Mouse (Mus musculus) gastrocnemius, adult 8-10 months (tissue): ENCODE measurements around the gene Kalrn. TPM values are rescaled to one million over a fixed set of nuclear protein-coding genes. Genes with fewer than 3 reads are reported as not detected.

ENCODE experiments used
- DNase-seq, 2 experiments: peaks; one replicate each; pipeline ENCODE4 v3.0.0; 2022; ENCODE audit warnings: low spot score in 2 of 2
- total RNA-seq, 4 experiments: library from RNA; stranded (reverse); gene quantifications; 2 replicates each; pipeline ENCODE4 v1.2.4; 2022

Kalrn gene
- total RNA-seq, 4 experiments from 2014 or later: 19.2 to 20.8 (median 19.9) TPM

DNA sequence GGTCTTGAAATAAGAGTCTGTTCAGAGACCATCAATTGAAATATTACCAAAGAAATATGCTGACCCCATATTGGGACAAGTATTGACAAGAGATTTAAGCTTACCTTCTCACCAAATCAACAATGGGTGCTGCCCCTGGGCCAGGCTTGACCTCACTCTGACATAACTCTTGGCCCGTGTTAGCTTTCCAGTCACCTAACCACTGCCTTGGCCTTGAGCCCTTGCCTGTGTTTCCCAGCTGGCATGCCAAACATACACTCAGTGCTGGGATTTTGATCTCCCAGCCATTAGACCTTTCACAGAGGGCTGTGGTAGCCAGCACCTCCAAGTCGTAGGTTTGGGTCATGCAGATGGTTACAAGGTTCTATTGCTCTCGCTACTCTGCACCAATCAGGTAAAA, 308.7 kb downstream of the Kalrn start:
- DNase-seq: no peak

DNA sequence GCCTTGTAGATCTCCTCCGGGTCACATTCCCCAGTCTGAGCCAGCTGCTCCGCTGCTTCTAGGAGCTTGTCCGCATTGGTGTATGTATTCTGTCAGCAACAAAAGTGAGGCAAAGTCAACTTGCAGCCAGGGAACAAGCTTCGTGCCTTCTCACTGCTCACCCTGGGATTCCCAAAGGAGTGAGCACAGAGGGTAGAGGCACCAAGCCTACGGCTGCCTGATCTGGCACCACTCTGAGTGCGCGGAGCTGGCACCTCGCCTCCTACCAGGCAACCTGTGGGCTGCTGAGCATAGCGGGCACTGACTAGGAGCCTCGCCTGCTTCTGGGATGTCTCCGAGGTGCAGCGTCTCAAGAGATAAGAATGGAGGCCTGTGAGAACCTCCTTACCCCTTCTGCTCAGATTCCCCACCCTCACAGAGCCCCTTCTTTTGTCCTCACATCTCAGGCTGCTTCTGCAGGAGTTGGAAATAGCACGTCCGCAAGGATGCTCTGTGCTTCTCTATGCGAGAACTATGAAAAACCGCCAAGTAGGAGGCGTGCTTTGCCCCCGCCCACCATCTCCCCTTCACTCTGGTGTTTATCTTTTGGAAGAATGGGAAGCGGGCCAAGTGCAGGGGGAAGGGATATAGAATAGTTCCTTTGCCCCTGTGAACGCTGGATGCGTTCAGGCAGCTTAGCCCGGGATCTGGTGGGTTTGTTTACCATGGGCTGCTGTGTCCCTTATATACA, 310.4 kb downstream of the Kalrn start:
- no peak for DNase-seq

DNA sequence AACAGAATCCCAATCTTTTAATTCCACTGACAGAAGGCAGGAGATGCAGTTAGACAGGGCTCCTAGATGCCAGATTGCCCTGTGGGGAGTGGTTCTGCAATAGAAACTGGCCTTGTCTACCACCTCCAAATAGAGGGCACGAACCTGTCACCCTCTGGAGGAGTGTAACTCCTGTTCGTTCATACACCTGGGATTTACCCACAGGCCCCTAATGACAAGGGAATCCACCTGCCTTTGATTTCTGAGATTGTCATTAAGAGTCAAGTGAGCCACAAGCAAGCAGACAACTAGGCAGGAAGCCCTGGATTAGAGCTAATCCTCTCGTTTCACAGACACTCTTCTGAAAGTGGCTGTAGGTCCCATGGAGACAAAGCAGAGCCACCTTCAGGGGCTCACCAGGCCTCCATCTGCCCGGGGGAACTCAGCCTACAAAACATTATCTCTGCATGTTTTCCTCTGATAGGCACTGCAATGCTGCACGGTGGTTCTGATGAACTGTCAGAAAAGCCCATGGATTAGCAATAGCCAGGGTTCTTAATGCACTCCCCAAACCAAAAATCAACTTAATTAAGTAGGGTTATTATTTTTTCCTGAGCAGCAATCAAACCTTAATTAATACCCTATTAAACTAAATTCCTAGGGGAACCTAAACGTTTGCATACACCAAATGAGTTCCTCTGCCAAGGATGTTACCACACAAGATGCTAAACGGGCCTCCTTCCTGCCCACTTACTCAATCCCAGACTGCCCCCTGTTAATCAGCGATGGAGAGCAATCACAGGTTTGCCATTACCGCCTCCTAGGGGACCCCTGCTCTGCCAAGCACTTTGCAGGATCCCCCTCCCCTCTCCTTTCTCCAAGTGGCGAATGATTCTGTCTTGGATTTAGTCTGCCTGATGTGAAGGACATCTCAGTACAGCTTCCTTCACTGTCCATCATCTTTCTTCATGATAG, 312.1 kb downstream of the Kalrn start:
- no peak for DNase-seq

DNA sequence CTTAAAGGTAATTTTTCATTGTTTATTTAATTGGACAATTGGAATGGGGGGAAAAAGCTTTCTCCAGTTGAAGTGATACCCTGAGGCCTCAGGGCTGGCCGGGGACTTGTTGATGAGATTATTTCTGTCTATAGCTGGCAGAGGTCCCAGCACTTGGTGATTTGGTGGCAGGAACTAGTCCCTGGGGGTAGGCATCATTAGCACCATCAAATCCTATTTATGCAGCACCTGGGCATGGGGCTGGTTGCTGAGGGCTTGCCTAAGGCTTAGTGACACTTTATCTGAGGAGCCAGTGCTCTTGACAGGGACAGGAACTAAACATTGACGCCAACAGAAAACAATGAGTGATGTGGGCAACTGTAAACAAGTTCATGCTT, 318.7 kb downstream of the Kalrn start:
- DNase-seq: no peak

DNA sequence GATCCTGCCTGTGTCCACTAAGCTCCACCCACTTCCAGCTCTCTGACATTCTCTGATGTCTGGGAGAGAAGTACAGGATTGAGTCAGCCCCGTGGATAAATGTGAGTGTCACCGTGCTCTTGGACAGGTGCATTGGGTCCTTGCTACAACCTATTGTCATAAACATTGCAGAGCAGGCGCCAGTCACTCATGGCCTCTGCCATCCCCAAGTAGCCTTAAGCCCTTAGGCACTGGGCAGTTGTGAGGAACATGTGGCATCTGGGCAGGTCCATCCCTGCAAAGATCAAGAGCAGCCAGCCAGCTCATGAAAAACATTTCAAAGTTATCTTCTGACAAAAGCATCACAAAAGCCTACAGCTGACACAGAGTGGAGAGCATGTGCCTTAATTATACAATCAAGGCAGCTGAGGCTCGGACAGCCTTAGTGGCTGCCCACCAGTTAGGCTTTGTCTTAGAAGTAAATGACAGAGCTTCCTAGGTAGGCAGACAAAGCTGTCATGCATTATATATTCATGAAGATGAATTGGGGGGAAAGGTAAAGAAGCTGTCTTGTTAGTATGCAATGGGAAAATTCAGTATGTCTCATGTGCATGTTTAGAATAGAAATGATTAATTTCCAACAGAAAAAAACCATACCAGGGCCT, 319.2 kb downstream of the Kalrn start:
- DNase-seq: no peak

DNA sequence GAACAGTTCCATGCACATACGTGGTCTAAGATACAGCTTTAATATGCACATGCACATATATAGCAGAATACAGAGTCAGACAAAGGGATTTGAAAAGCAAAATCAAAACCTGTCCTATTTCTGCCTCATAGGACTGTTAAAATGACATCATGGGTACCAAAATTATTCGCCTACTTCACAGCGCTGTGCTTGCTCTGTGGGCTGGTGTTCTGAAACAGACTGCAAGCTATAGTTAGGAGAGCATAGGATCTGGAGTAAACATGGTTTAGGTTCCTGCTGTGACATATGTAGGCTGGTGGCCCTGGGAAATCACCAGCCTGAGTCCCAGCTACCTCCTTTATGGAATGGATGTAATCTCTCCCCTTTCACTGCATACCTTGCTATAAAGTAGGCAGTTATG, 320.7 kb downstream of the Kalrn start:
- DNase-seq: no peak

DNA sequence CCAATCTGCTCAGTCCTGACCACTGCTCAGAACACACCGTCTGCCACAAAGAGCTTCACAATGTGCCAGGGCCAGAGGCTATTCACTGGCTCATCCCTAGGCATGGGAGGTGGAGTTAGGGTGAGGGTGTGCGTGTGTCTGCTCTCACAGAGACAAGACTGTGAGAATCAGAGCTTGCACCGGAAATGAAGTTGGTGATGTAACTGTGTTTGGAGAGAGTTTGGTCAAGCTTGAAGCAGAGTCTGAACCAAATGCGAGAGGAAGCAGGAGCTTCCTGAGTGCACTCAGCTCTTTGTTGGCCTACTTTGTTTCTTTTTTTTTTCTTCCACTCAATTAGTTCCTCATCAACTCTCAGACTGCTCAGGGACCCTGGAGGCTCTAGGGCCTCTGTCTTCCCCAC, 325.1 kb downstream of the Kalrn start:
- DNase-seq: no peak

DNA sequence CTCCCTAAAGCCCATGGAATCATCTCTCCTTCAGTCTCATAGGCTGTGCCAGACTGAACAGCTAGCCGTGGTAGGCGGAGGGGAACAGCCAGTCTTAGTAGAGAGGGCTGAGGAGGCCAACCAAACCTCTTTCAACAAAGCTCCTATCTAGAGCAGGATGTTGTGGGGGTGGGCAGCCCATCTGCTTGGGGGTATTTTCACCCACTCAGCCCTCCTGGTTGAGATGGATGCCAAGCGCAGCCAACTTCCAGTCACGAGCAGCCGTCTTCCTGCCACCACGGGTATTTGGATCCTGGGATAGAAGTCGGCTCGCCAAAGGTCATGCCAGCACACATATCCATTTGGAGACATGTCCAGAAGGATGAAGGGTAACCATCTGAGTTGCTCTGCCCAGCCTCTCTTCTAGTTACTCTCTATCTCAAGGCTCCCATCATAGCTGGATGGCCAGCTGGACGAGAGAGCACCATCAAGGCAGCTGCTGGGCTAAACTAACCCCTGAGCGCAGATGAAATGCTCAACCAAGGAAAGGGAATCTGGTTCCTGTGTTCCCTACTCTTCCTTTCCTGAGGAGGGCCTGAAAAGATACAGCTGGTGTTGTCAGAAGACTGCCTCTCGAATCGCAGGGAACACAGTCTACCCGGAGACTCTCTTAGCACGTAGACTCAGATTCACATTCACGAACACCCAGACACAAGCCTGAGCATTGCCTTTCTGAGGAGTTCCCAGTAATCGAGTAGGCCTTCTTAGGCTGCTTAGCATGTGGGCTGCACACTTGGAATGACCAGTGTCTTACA, 331.2 kb downstream of the Kalrn start:
- no peak for DNase-seq

DNA sequence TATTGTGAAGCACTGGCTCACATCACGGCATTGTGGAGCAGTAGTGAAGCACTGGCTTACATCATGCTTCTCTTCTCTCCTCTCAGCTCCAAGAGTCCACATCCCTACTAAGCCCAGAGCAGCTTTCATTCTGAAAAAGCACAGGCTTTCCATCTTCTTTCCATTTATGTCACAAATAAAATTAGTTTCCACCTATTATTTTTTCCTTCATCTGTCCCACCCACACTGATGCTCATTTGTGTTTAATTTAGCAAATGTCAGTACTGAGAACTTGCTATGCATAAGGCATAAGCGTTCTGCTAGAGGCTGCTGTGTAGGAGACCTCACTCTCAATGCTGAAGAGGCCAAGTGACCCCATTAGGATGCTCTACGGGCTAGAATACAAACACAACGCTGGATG, 333.7 kb downstream of the Kalrn start:
- no peak for DNase-seq

DNA sequence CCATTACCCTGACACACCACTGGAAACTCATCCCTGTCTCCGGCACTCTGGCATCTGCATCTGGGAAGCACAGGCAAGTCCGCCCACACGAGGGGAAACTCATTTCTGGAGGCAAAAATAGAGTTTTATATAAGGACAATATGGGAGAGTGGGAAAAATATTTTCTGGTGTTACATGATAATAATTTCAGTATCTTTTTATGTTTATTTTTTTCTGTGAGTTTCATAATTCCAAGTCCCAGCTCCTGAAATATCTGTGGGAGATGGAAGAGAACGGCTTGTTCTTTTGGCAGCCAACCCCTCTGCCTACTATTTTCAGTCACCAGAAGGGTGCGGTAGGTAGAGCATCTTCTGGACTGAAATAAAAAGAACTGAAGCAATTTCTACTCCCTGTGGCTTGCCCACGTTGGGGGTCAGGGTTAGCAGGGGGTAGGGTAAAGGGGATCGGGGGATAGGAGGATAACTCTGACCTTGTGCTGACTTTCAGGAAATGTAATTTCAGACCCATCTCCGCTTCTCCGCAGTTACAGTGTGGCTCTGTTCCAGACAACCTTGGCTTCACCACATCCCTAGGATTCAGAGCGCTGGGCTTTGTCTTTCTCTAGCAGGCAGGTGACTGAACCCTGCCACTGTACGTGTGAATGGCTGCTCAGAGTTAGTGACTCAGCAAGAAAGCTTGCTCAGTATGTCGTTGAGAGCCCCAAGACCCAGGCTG, 336.3 kb downstream of the Kalrn start:
- no peak for DNase-seq

DNA sequence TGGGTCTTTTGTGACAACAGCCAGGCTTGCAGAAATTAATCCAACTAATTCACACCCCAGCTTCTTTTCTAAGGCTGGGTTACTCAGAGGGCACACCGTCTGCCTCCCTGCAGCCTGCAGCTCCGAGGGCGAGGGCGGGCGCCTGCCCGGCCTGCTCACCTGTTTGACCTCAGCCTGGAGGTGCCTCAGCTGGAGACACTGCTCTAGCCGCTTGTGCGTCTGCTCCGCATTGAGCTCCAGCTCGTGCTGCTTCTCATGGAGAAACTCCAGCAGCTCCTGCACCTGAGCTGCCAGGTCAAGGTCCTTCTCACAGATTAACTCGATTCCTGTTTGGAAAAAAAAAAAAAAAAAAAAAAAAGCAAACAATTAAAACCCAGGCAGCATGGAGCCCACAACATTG, 338.2 kb downstream of the Kalrn start:
- no peak for DNase-seq

DNA sequence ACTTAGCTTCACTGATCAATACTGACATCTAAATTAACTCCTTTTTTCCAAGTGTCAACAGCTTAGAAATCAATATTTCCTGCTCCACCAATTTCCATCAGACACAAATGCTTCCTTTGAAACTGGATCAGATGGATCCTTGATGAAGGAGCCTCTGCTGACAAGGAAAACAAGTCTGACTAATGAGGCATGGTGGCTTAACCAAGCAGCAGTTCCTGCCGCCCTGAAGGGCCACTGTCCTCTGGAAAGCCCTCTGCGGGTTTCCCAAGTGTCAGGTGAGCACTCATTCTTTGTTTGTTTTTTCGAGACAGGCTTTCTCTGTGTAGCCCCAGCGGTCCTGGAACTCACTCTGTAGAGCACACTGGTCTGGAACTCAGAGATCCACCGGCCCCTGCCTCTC, 341.4 kb downstream of the Kalrn start:
- no peak for DNase-seq

DNA sequence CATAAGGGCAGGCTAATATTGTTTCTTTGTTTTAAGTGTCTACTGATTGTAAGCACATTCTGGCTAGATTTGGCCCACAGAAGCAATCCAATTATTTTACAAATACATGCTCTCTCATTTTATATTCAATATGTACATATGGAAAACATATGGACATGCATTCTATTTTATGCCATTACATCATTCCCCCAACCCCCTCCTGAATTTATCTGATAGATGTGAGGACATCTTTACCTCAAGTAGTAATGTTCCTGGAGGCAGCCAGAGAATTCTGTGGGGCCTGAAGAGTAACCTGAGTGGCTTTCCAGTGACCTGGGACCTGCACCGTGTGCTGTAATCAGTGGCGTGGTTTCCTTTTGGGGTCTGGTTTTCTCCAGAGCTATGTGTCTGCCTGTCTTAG, 342.2 kb downstream of the Kalrn start:
- no peak for DNase-seq

DNA sequence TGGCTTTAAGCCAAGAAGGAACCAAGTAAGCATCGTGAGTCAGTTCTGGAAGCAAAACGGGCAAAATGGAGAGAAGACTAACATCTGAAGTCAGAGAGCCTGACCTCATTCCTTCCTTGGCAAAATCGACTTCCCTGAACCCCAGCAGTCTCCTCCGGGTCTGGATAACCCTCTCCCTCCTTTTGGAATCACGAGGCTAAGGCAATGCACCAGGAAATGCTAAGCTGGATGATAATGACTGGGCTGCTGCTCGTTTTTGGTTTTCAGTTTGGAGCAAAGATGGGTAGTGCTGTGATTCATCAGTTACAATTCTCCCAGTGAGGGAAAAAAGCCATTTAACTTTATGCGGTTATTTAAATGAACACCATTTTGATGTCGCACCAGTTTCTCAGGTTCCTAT, 344.0 kb downstream of the Kalrn start:
- DNase-seq: no peak

DNA sequence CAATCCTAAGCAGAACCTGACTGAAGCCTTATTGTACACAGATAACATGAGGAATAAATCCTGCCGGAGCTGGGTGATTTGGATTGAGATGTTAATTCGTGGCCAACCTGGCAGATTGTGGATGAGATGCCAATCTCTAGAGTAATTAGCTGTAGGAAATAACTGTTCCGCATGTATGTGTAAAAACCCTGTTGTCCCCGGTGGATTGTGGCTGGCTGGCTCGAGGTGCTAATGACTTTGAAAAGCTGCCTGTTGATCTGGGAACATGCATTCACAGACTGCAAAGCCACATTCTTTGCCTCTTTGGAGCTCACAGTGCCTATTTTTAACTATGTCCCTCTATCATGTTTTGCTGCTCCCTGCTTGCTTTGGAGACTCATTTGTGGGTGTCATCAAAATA, 344.7 kb downstream of the Kalrn start:
- no peak for DNase-seq

DNA sequence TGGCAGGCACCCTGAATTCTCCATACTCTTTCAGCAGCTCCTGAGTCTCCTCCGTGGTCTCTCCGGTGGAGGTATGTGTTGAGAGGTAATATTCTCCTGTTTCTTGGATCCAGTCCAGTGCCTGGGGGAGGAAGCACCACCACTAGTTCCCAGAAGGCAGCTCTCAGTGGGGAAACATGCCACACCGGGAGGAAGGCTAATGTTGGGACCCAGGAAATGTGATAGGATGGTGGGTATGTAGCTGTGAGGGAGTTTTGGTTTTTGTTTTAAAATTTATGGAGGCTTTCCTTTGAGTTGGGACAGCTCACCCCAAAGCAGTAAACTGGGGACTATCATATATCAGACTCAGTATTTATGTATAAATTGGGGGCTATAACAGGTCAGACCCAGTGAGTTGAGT, 361.2 kb downstream of the Kalrn start:
- no peak for DNase-seq

DNA sequence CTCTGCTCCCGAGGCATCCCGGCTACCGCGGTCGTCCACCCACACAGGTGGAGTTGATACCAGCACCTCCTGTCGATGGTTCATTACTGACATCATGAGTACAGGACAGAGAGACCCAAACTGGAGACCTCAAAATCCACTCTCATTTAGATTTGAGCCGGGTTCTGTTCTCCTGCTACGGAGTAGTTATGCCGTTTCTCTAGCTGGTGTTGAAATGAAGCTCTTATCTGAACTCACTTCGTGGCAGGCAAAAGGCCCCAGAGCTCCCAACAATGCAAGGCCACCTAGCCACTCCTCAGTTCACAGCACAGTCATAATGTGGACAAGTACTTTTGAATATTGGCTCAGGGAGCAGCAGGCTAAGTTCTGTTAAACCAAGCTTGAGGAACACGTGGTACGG, 362.1 kb downstream of the Kalrn start:
- DNase-seq: no peak

DNA sequence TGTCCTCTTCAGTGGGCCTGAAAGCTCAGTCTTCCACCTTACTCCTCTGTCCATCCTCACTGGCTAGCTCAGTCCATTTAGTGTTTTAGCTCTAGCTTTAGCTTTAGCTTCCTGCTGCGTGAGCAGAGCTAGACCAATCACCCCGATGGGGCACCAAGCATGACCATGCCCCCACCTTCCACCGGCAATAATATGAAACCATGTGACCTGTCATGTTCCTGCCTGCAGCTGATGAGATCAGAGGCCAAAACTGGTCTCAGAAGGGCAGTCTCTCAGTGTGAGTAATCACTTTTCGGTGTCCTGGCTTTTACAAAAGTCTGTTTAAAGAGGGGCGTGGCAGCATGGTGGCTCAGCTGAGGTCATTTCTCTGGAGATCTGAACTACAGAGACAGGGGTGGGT, 364.6 kb downstream of the Kalrn start:
- no peak for DNase-seq

DNA sequence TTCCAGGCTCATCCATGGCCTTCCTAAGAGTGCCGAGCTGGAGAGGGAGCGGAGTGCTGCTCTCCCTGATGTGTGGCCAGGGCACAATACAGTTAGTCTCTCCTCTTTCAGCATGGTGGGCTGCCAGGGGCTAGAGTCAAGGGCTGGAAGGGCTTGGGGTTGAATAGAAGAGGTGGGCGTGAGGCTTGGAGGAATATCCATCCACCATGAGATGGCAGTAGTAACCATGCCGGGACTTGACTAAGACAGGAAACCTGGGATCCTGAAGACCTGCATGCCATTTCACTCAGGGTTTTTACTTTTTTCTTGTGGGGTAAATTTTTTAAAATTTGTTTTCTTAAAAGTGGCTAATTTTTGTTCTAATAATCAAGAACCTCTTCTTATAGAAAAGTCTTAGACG, 365.4 kb downstream of the Kalrn start:
- no peak for DNase-seq

DNA sequence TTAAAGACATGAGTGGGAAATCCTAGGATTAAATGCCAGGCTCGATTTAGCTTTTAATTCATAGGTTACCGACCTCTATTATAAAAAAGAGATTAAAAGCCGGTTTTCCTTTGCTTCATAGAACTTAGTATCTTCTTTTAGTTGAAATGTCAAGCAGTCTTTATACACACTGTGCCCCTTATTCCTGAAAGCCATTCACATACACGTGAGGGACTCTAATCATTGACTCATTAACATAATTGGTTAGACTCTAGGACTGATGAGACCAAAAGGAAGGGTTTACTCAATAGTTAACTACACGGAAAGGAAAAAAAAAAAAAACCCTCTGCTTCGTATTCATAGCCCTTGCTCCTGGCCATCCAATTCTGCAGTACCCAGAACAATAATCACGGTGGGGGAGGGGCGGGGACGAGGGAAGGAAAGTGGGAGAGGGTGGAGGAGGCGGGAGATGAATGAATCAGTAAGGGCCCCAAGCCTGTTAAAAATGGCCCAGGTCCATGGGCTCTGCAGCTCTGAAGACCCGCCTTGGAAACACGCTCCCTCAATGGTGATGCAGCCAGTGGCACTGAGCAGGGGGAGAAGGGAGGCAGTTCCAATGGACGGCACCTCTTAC, 368.7 kb downstream of the Kalrn start:
- no peak for DNase-seq
